Mouse (Mus musculus): ENCODE results near the gene Camk1. TPM values are rescaled to one million over a fixed set of nuclear protein-coding genes. Genes with fewer than 3 reads are reported as not detected.

The Camk1 gene
- total and polyA plus RNA-seq, 3 experiments, result 7.9 to 13.3 TPM; not detected in 1

GRCm38 (mm10) chr6:113362241-113362640 lies 18.5 kb upstream of the Camk1 start:
- Histone ChIP-seq H3K4me1 (ENCODE audit: control insufficient read depth in 1 of 2, insufficient read depth in 2 of 2, low read length in 2 of 2) (no peaks in the 10 kb centered on the region; a peak in 1 of 4 replicates), H3K36me3 (ENCODE audit: control insufficient read depth in 1 of 2, insufficient read depth in 2 of 2, low read length in 2 of 2) (no peaks in the 10 kb centered on the region), H3K27me3 (ENCODE audit: control insufficient read depth in 1 of 2, insufficient read depth in 2 of 2, low read length in 2 of 2) (no peaks in the 10 kb centered on the region), H3K79me2 (ENCODE audit: control insufficient read depth, insufficient read depth, low read length, poor library complexity) (no peaks in the 10 kb centered on the region), H3K27ac (ENCODE audit: control insufficient read depth, low read depth, low read length) (no peak overlapping the region), H3K4me3 (ENCODE audit: control insufficient read depth in 1 of 2, insufficient read depth in 1 of 2, low read depth in 2 of 2, low read length in 2 of 2) (no peak overlapping the region), H3K9me3 (replicated peaks; ENCODE audit: insufficient read depth, low read length) (no peaks in the 10 kb centered on the region), H3K9ac (ENCODE audit: control insufficient read depth, low read depth, low read length, poor library complexity, severe bottlenecking) (no peak overlapping the region)
- no peak for DNase-seq (ENCODE audit: low read depth, low spot score)
- TF ChIP-seq GABPA (IDR thresholded peaks at IDR 0.05; ENCODE audit: low read depth, low read length), result no peak
- no peak for TF ChIP-seq JUND (IDR thresholded peaks at IDR 0.05; ENCODE audit: low read depth, low read length)
- TF ChIP-seq RCOR1 (IDR thresholded peaks at IDR 0.05; ENCODE audit: low read depth, low read length), result no peak
- no peak for TF ChIP-seq MAX (IDR thresholded peaks at IDR 0.05; ENCODE audit: low read length)
- no peak for TF ChIP-seq ETS1 (IDR thresholded peaks at IDR 0.05; ENCODE audit: low read depth, low read length)
- TF ChIP-seq MYC (IDR thresholded peaks at IDR 0.05; ENCODE audit: low read depth, low read length), result no peak
- TF ChIP-seq CHD2 (IDR thresholded peaks at IDR 0.05; ENCODE audit: low read length), result no peak
- no peak for TF ChIP-seq CHD1 (IDR thresholded peaks at IDR 0.05; ENCODE audit: low read depth, low read length)
- TF ChIP-seq RAD21 (IDR thresholded peaks at IDR 0.05; ENCODE audit: low read depth, low read length), result no peak
- TF ChIP-seq SIN3A (IDR thresholded peaks at IDR 0.05; ENCODE audit: low read length), result no peak
- no peak for TF ChIP-seq KAT2A (conservative IDR thresholded peaks at IDR 0.05; ENCODE audit: low read depth, low read length)
- TF ChIP-seq MXI1 (IDR thresholded peaks at IDR 0.05; ENCODE audit: low read depth, low read length), result no peak

- Histone ChIP-seq H3K27ac (ENCODE audit: control insufficient read depth, low read depth, low read length) (no peak overlapping the region), H3K9ac (ENCODE audit: control insufficient read depth, low read depth, low read length, poor library complexity, severe bottlenecking) (no peak overlapping the region), H3K36me3 (ENCODE audit: control insufficient read depth in 1 of 2, insufficient read depth in 2 of 2, low read length in 2 of 2) (no peaks in the 10 kb centered on the region), H3K79me2 (ENCODE audit: control insufficient read depth, insufficient read depth, low read length, poor library complexity) (no peaks in the 10 kb centered on the region), H3K4me1 (ENCODE audit: control insufficient read depth in 1 of 2, insufficient read depth in 2 of 2, low read length in 2 of 2) (no peaks in the 10 kb centered on the region; a peak in 1 of 4 replicates), H3K27me3 (ENCODE audit: control insufficient read depth in 1 of 2, insufficient read depth in 2 of 2, low read length in 2 of 2) (no peaks in the 10 kb centered on the region), H3K9me3 (replicated peaks; ENCODE audit: insufficient read depth, low read length) (no peaks in the 10 kb centered on the region), H3K4me3 (ENCODE audit: control insufficient read depth in 1 of 2, insufficient read depth in 1 of 2, low read depth in 2 of 2, low read length in 2 of 2) (no peak overlapping the region)
- TF ChIP-seq MEF2A (IDR thresholded peaks at IDR 0.05; ENCODE audit: extremely low read depth, insufficient replicate concordance, low read depth, low read length, poor library complexity, severe bottlenecking), result no peak
- no peak for DNase-seq (ENCODE audit: low read depth, low spot score)
These were observed 17.7 kb upstream of the Camk1 start for GRCm38 (mm10) chr6:113361476-113361875.

- no peak for DNase-seq (ENCODE audit: low read depth, low spot score)
- Histone ChIP-seq H3K4me1 (ENCODE audit: control insufficient read depth in 1 of 2, insufficient read depth in 2 of 2, low read length in 2 of 2) (peaks cover 2 to 6% of the 10 kb centered on the region in 2 experiments), H3K27me3 (ENCODE audit: control insufficient read depth in 1 of 2, insufficient read depth in 2 of 2, low read length in 2 of 2) (no peaks in the 10 kb centered on the region), H3K36me3 (ENCODE audit: control insufficient read depth in 1 of 2, insufficient read depth in 2 of 2, low read length in 2 of 2) (peaks cover 0 to 8% of the 10 kb centered on the region in 2 experiments; a peak in 2 of 4 replicates), H3K4me3 (ENCODE audit: control insufficient read depth in 1 of 2, insufficient read depth in 1 of 2, low read depth in 2 of 2, low read length in 2 of 2) (no peak overlapping the region), H3K9ac (ENCODE audit: control insufficient read depth, low read depth, low read length, poor library complexity, severe bottlenecking) (no peak overlapping the region), H3K79me2 (ENCODE audit: control insufficient read depth, insufficient read depth, low read length, poor library complexity) (no peaks in the 10 kb centered on the region), H3K9me3 (replicated peaks; ENCODE audit: insufficient read depth, low read length) (no peaks in the 10 kb centered on the region), H3K27ac (ENCODE audit: control insufficient read depth, low read depth, low read length) (no peak overlapping the region)
- TF ChIP-seq ELF1 (IDR thresholded peaks at IDR 0.05; ENCODE audit: low read depth, low read length) (no peak), MYB (IDR thresholded peaks at IDR 0.05; ENCODE audit: low read depth, low read length) (no peak), CHD2 (IDR thresholded peaks at IDR 0.05; ENCODE audit: low read length) (no peak), NRF1 (IDR thresholded peaks at IDR 0.05; ENCODE audit: insufficient read depth, low read depth, low read length, poor library complexity, severe bottlenecking) (no peak), SIN3A (IDR thresholded peaks at IDR 0.05; ENCODE audit: low read length) (no peak), TBP (IDR thresholded peaks at IDR 0.05; ENCODE audit: low read depth, low read length) (no peak), ETS1 (IDR thresholded peaks at IDR 0.05; ENCODE audit: low read depth, low read length) (no peak), MAX (IDR thresholded peaks at IDR 0.05; ENCODE audit: low read length) (no peak), EP300 (IDR thresholded peaks at IDR 0.05; ENCODE audit: low read depth in 1 of 2, low read length in 2 of 2) (no peak), MAZ (IDR thresholded peaks at IDR 0.05; ENCODE audit: low read depth, low read length) (no peak), MYC (IDR thresholded peaks at IDR 0.05; ENCODE audit: low read depth, low read length) (no peak), RAD21 (IDR thresholded peaks at IDR 0.05; ENCODE audit: low read depth, low read length) (no peak), CHD1 (IDR thresholded peaks at IDR 0.05; ENCODE audit: low read depth, low read length) (no peak), MAFK (IDR thresholded peaks at IDR 0.05; ENCODE audit: borderline replicate concordance, low read depth, low read length) (no peak), USF1 (IDR thresholded peaks at IDR 0.05; ENCODE audit: low read depth, low read length) (no peak), ZC3H11A (IDR thresholded peaks at IDR 0.05; ENCODE audit: low read depth, low read length) (no peak)
These were observed 9.9 kb upstream of the Camk1 start for GRCm38 (mm10) chr6:113353696-113354095.
